Mouse (Mus musculus) hindbrain, embryonic 16.5 days (tissue): ENCODE results near the gene Ryr2. TPM values are rescaled to one million over a fixed set of nuclear protein-coding genes. Genes with fewer than 3 reads are reported as not detected.
A peak's percentile ranks its signal among the peaks of the same experiment; 100 is the strongest.
"Not testable (repeated sequence)": the region's sequence is repeated elsewhere in the genome, so short reads cannot be mapped to it uniquely, and the experiment has no call there.

Experiments used
- ATAC-seq: fragments of 200-750 bp; cut with Nextera tagmentation; 2 replicates; pipeline ENCODE4 v1.8.0; 2017; ENCODE audit warnings: moderate TSS enrichment, moderate library complexity
- H3K27ac ChIP-seq: fragments of 300-500 bp; sonication (generic); 2 replicates; pipeline ENCODE4 v1.5.1; 2014; ENCODE audit warnings: low read depth, mild to moderate bottlenecking, control low read depth, low read length, moderate library complexity
- H3K27me3 ChIP-seq: fragments of 300-500 bp; sonication (generic); replicated peaks from 2 replicates; pipeline ENCODE4 v1.6.1; 2014; ENCODE audit warnings: low read length; ENCODE audit not compliant: control insufficient read depth, insufficient read depth
- H3K36me3 ChIP-seq: fragments of 300-500 bp; sonication (generic); 2 replicates; pipeline ENCODE4 v1.6.1; 2014; ENCODE audit warnings: mild to moderate bottlenecking, low read length, moderate library complexity, mixed read lengths; ENCODE audit not compliant: control insufficient read depth, insufficient read depth
- H3K4me1 ChIP-seq: fragments of 300-500 bp; sonication (generic); 2 replicates; pipeline ENCODE4 v1.6.1; 2014; ENCODE audit warnings: low read depth, low read length; ENCODE audit not compliant: control insufficient read depth, insufficient read depth
- H3K4me2 ChIP-seq: fragments of 300-500 bp; sonication (generic); 2 replicates; pipeline ENCODE4 v1.6.1; 2014; ENCODE audit warnings: mild to moderate bottlenecking, low read length, control low read depth, moderate library complexity
- H3K4me3 ChIP-seq: fragments of 300-500 bp; sonication (generic); 2 replicates; pipeline ENCODE4 v1.5.1; 2014; ENCODE audit warnings: mild to moderate bottlenecking, low read length, control low read depth, moderate library complexity
- H3K9ac ChIP-seq: fragments of 300-500 bp; sonication (generic); 2 replicates; pipeline ENCODE4 v1.6.1; 2014; ENCODE audit warnings: low read depth, mild to moderate bottlenecking, control low read depth, low read length, moderate library complexity
- H3K9me3 ChIP-seq: fragments of 300-500 bp; sonication (generic); 2 replicates; pipeline ENCODE4 v1.6.1; 2014; ENCODE audit warnings: mild to moderate bottlenecking, low read length, moderate library complexity; ENCODE audit not compliant: control insufficient read depth
- WGBS: fragments of 180-500 bp; shearing (Covaris S2); extraction: QIAGEN DNeasy Blood & Tissue Kit; methylation state at CpG from one replicate; pipeline ENCODE4 v1.1.7; 2014; 5-methylcytosine and 5-hydroxymethylcytosine counted together
- polyA plus RNA-seq: library from polyadenylated mRNA; unstranded; fragments of >200 nt; fragmentation: Nextera tagmentation; extraction: Ambion mirVana; gene quantifications from 2 replicates; pipeline ENCODE4 v1.2.1, GENCODE M21; 2015

Gene Ryr2
- polyA plus RNA-seq, 1 experiment from 2014 or later: 5.0 TPM

DNA sequence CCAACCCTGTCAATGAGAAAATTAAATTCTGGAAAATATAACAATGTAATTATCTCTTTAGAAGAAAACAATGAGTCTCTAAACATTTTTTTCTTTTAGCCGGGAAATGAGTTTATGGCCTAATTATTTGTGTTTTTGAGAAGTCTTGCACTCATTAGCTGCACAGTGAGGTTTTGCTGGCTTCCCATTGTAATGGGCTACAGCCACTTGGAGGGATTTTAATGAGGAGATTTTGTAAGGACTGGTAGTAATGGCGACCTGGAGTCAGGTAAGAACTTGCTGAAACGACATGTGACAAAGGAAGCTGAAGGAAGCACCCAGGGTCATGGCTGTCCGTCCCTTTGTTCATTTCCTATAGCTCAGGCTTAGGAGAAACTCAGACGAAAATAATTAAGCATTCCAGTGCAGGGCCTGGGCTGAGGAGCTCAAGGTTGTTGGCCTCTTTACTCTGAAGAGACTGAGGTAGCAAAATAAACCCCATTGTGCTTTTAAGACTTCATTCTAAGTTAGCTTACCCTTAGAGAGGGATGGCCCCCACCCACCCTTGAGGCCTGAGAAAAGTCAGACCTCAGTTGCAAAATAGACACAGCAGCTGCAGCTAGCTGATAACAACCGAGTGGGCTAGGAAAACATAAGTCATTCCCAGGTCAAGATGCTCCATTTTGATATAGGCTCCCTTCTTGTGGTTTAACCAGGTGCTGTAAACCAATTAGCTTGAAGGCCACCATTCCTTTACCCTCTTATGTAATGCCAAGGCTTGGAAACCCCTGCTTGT lies 270.3 kb downstream of the Ryr2 start:
- Histone ChIP-seq H3K4me1 (no peaks in the 10 kb centered on the region), H3K27me3 (no peaks in the 10 kb centered on the region), H3K4me2 (no peak overlapping the region), H3K36me3 (no peaks in the 10 kb centered on the region), H3K27ac (no peak overlapping the region), H3K9ac (no peak overlapping the region), H3K4me3 (no peak overlapping the region), H3K9me3 (no peaks in the 10 kb centered on the region)
- ATAC-seq: no peak
- 61% methylated on average over 6 of the region's 6 CpGs for WGBS

DNA sequence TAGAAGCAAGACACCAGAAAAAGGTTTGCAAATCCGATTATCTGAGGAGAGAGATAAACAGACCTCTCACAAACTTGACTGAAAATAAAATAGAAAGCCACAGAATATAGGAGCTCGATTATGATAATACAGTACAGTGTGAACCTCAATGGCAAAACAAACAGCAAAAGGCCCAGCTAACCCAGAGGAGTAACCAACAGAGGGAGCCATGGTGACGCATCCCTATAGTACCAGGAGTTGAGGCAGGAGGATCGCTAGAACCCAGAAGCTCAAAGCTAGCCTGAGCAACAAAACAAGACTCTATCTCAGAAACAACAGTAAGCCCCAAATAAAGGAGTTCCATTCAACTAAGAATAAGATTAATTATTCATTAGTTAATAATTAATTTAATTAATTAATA lies 275.5 kb downstream of the Ryr2 start:
- no peak for ATAC-seq
- H3K9me3 ChIP-seq: no peaks in the 10 kb centered on the region

DNA sequence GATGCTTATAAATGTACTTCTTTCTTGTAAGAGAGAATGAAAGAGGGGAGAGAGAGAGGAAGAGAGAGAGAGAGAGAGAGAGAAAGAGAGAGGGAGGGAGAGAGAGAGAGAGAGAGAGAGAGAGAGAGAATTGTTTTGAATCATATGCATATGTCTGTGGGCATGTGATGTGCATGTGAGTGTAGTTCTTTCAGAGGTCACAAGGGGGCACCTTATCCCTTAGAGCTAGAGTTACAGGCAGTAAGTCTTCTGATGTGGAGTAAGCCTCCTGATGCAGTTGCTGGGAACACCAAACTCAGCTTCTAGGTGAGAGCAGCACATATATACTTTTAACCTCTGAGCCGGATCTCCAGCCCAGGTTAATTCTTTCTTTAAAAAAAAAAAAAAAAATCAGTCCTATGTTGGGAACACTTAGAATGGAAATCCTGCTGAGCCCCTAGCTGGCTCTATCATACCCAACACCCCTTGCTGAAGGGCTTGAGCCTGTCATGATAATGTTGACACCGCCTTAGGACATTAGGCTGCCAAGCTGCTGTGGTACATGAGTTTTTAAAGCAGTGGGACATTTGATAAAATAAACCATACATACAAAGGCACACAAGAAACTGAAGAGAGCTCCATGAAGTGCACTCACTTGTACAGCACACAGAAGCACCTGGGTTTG lies 281.1 kb downstream of the Ryr2 start:
- no peaks in the 10 kb centered on the region for H3K27me3 ChIP-seq
- no peak overlapping the region for H3K9ac ChIP-seq
- H3K36me3 ChIP-seq: no peaks in the 10 kb centered on the region
- no peak for ATAC-seq
- no peak overlapping the region for H3K27ac ChIP-seq
- no peaks in the 10 kb centered on the region for H3K4me1 ChIP-seq
- no peak overlapping the region for H3K4me2 ChIP-seq
- no peaks in the 10 kb centered on the region for H3K9me3 ChIP-seq
- WGBS: 91% methylated on average over 2 of the region's 2 CpGs
- H3K4me3 ChIP-seq: no peak overlapping the region

More for the DNA sequence above, 275.5 kb downstream of the Ryr2 start:
- no peak overlapping the region for H3K4me3 ChIP-seq
- no peaks in the 10 kb centered on the region for H3K36me3 ChIP-seq
- H3K4me2 ChIP-seq: no peak overlapping the region
- no peaks in the 10 kb centered on the region for H3K27me3 ChIP-seq
- no peak overlapping the region for H3K9ac ChIP-seq
- 78% methylated on average over 4 of the region's 4 CpGs for WGBS
- H3K27ac ChIP-seq: no peak overlapping the region
- H3K4me1 ChIP-seq: no peaks in the 10 kb centered on the region

- Histone ChIP-seq H3K4me3 (no peak overlapping the region), H3K27ac (no peak overlapping the region), H3K9ac (no peak overlapping the region), H3K9me3 (no peaks in the 10 kb centered on the region), H3K27me3 (no peaks in the 10 kb centered on the region), H3K4me1 (no peaks in the 10 kb centered on the region), H3K4me2 (no peak overlapping the region), H3K36me3 (no peaks in the 10 kb centered on the region)
- WGBS: 76% methylated on average over 3 of the region's 3 CpGs
- ATAC-seq: no peak
Measured at GRCm38 (mm10) chr13:11818723-11819122, 288.0 kb downstream of the Ryr2 start.

GRCm38 (mm10) chr13:11809365-11809764 lies 297.4 kb downstream of the Ryr2 start:
- H3K9me3 ChIP-seq, H3K4me1 ChIP-seq, H3K27ac ChIP-seq, H3K4me2 ChIP-seq, H3K27me3 ChIP-seq, H3K9ac ChIP-seq, ATAC-seq, H3K36me3 ChIP-seq, H3K4me3 ChIP-seq: not testable (repeated sequence)
- 88% methylated on average over 1 of the region's 1 CpGs for WGBS

DNA sequence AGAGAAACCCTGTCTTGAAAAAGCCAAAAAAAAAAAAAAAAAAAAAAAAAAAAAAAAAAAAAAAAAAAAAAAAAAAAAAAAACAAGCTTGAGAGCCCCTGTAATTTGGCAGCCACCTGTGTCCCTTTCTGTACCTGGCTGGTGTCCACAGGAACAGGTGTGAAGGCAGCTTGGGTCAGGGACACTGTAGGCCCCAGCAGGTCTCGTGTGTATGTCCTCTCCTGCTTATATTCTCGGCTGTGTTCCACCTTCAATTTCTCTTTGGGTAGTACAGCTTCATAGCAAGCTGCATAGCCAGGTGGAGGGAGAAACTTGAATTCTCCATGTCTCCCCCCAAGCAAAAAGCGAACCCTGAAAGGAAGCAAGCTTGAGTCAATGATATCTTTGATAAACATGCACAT lies 314.2 kb downstream of the Ryr2 start:
- H3K27ac ChIP-seq: no peak overlapping the region
- no peak overlapping the region for H3K4me3 ChIP-seq
- H3K9ac ChIP-seq: no peak overlapping the region
- no peak for ATAC-seq
- no peaks in the 10 kb centered on the region for H3K27me3 ChIP-seq
- H3K36me3 ChIP-seq: no peaks in the 10 kb centered on the region
- H3K4me1 ChIP-seq: no peaks in the 10 kb centered on the region
- no peaks in the 10 kb centered on the region for H3K9me3 ChIP-seq
- no peak overlapping the region for H3K4me2 ChIP-seq
- WGBS: 87% methylated on average over 3 of the region's 3 CpGs

GRCm38 (mm10) chr13:11790536-11790935 lies 316.2 kb downstream of the Ryr2 start:
- H3K36me3 ChIP-seq: no peaks in the 10 kb centered on the region
- ATAC-seq: 0 out of 2 replicates have a peak, but pooled peaks have one; percentile 34
- no peaks in the 10 kb centered on the region for H3K4me1 ChIP-seq
- WGBS: 75% methylated on average over 5 of the region's 5 CpGs
- H3K27ac ChIP-seq: no peak overlapping the region
- no peak overlapping the region for H3K4me2 ChIP-seq
- no peaks in the 10 kb centered on the region for H3K9me3 ChIP-seq
- no peak overlapping the region for H3K9ac ChIP-seq
- H3K27me3 ChIP-seq: no peaks in the 10 kb centered on the region
- H3K4me3 ChIP-seq: no peak overlapping the region

DNA sequence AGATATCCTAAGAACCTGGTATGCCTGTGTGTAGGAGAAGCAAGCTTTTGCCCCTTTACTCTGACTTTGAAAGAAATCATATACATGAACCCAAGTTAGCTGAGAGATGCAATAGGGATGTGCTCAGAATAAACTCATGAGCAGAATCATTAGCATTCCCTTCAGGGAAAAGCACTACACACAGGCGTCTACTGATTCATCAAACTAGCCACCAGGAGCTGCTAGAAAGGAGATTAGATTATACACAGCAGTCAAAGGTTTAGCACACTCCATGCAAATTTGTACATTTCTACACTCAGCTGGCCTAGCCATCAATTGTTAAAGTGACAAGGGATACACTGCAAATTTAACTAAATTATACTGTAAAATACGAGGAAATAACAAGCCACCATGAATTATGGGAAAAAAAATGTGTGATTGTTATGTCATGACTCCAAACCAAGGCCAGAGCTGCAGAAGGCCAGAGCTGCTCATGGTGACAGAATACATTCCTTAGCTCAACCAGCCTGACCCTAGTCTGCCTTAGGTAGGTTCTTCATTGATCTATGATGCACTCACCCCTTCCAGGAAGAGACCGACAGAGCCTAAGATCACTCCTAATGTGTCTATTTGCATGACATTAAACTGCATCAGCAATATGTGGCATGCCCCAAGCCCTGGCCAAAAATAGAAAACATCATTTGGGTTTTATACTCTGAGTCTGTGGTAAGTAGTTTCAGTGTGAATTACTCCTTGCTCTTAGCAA lies 324.2 kb downstream of the Ryr2 start:
- WGBS: 52% methylated on average over 3 of the region's 3 CpGs
- peak; percentile 61 for ATAC-seq
- H3K4me1 ChIP-seq: no peaks in the 10 kb centered on the region
- no peak overlapping the region for H3K27ac ChIP-seq
- H3K4me3 ChIP-seq: no peak overlapping the region
- H3K9ac ChIP-seq: no peak overlapping the region
- H3K4me2 ChIP-seq: no peak overlapping the region
- no peaks in the 10 kb centered on the region for H3K36me3 ChIP-seq
- no peaks in the 10 kb centered on the region for H3K9me3 ChIP-seq
- H3K27me3 ChIP-seq: no peaks in the 10 kb centered on the region

- H3K27me3 ChIP-seq: no peaks in the 10 kb centered on the region
- no peak overlapping the region for H3K9ac ChIP-seq
- ATAC-seq: no peak
- H3K4me2 ChIP-seq: no peak overlapping the region
- H3K4me1 ChIP-seq: no peaks in the 10 kb centered on the region
- no peaks in the 10 kb centered on the region for H3K9me3 ChIP-seq
- no peaks in the 10 kb centered on the region for H3K36me3 ChIP-seq
- no peak overlapping the region for H3K27ac ChIP-seq
- 37% methylated on average over 2 of the region's 2 CpGs for WGBS
- H3K4me3 ChIP-seq: no peak overlapping the region
Measured at GRCm38 (mm10) chr13:11781065-11781464, 325.7 kb downstream of the Ryr2 start.
